Mouse (Mus musculus): ENCODE data around the gene 2510039O18Rik.

2510039O18Rik gene

DNA sequence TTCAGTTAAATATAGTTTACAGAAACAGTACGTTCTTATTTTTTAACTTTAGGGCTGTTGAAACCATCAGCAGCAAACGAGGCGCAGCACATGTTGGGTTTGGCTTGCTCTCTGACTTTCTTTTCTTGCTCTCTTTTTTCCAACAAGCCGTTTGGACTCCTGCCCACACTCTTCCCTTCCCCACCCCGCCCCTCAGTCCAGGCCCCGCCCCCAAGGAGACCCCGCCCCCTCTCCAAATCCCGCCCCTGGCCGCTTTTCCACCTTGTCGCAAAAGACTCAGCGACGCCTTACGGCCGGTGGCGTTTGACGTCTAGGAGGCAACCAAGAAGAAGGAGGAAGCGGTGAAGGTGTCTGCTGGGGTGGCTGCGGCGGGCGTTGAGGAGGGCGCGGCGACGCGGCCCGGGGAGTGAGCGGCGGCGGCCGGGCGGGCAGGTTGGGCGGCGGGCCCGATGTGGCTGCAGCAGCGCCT is at the start of gene 2510039O18Rik:
TSS of gene 2510039O18Rik (plus strand) at position 320 of the 469 bp plus-strand sequence.
- peak; percentile 81 to 84 for DNase-seq (ENCODE audit: low spot score in 2 of 2)

DNA sequence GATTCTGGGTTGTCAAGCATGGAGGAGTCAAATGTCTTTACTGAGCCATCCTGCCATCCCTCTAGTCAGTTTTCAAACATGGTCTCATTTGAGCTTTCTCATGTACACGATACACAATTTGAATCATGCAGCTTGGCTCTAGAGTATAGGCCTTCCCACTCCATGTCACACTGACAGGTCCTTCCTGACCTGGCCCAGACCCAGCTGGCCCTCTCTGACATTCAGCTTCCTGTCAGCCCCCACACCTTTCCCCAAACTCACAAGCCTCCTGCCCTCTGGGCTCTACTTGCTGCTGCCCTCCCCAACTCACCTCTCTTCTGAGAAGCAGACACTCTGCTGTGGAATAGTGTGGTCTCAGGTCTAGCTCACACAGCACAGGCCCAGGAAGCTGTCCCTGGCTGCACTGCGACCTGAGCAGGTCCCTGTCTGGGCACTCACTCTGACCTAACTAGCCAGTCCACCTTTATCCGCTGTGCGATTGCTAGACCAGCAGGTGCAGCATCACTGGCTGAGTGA is 44.8 kb upstream of the 2510039O18Rik start:
- DNase-seq (ENCODE audit: low spot score in 2 of 2): no peak

DNA sequence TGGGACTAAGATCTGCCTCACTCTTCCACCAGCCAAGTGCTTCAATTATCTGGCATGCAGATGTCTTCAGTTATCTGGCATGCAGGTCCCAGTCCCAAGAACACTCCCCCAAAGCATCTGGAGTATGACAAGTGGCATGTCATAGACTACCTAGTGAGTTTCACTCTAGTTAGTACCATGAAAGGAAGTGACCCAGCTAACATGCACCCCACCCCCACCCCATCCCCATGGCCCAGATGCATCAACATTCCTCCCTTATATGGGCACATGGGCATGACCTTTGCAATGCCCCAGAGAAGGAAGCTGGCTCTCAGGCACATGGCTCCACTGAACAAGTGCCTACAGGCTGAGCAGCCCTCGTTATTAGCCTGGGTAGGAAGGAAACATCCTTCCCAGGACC is 44.3 kb upstream of the 2510039O18Rik start:
- no peak for DNase-seq (ENCODE audit: low spot score in 2 of 2)

DNA sequence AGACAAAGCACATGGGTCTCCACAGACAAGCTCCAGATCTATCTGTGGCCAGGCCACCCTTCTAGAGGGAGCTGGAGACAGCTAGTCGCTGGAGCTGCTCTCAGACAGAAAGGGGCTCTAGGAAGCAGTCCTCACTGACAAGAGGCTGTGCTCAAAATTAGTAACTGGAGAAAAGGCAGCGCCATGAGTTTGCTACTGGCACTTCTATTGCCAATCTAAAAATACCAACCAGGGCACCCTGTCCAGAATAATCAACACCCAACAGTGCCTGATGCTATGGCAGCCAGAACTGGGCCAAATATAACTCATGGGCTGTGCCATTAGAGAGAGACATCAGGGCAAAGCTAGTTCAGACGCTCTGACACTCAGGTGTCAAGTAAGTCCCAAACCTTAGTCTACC is 43.3 kb upstream of the 2510039O18Rik start:
- DNase-seq (ENCODE audit: low spot score in 2 of 2): no peak

DNA sequence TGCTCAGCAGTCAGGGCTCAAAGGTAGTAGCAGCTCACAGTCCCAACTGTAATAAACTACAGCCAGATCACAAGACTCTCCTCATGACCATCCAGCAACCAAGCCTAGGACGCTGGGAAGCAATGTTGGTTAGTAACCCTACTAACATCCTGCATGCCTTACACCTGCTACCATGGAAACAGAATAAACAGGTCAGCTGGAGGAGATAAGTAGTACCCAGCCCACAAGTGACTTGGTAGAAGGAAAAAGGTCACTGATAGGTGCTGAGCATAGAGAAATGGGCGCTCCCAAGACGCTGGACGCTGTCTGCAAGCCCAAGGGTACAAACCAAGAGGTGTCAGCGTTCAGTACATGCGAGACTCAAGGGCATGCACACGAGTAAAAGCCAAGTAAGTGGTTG is 40.2 kb upstream of the 2510039O18Rik start:
- no peak for DNase-seq (ENCODE audit: low spot score in 2 of 2)

DNA sequence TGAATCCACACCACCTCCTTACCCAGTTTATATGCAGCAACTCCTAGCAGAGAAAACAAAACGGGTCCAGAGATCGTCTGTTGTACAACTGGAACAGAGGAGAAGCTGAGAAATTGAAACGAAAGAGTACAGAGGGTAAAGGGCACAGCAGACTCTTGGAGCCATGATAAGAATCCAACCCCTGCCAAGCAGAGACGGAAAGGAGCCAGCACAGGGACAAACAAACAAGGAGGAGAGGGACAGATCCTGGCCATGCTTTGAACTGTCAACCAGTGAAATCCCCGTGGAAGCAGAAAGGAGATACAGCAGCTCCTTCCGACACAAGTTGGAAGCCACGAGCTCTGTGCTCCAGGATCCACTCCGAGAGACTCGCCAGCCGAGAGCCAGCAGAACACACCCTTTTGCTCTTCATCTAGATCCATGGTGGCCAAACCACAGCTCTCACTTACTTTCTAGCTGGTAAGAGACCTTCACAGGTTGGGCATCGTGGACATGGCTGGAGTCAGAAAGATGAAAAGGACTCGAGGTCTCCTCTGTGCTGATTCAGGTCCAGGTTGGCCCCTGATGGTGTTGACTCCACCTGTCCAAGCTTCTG is 37.7 kb upstream of the 2510039O18Rik start:
- DNase-seq (ENCODE audit: low spot score in 2 of 2): no peak

DNA sequence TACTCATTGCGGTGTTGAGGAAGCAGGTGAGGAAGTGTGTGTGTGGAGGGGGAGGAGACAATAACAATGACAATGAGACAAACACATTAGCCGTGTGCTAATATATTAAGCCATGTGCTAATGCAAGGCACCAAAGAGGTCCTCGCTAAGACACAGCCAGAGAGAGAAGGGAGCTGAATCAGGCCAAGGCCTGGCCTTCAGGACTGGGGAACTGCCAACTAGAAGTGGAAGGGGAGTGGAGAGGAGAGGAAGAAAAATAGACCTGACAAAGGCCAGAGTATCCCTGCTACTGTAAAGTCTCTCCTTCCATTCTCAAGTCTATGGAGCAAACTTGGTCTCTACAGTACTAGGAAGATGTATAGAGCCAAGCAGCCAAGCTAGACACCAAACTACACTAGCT is 37.1 kb upstream of the 2510039O18Rik start:
- no peak for DNase-seq (ENCODE audit: low spot score in 2 of 2)

DNA sequence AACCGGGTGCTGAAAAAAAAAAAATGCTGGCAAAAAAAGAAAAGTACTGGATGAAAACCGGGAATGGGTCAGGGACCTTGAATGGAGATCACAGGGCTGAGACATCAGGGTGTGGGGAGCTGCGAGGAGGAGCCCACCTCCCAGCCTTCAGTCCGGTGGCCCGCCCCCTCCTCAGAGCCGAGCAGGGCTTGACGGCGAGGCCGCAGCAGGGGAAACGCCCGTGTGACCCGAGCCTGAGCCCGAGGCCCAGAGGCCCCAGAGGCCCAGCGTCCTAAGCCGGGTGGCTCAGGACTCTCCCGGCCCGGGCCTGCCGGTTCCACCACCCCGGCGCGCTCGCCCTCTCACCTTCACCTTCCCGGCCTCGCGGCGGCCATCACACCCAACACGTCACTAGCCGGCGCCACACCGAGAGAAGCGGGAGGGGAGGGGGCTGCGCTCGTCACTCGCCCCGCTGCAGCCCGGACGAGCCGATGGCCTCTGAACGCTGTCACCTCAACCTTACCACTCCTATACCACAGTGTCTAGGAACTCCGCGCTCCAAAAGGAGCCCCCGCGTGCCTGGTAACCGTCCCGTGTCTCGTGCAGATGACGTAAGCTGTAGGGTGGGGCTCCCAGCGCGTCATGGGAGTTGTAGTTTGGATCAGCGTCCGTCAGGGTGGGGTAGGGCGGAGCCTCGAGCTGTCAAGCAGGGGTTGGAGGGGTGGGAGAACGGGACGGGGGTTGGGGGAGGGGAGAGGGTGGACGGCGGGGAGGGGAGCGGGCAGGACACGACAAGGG is 36.2 kb upstream of the 2510039O18Rik start, which contains the start of gene Mfn2:
TSS of gene Mfn2 (minus strand) at position 392 of the 777 bp plus-strand sequence.
- DNase-seq (ENCODE audit: low spot score in 2 of 2): peak; percentile 87 to 88

DNA sequence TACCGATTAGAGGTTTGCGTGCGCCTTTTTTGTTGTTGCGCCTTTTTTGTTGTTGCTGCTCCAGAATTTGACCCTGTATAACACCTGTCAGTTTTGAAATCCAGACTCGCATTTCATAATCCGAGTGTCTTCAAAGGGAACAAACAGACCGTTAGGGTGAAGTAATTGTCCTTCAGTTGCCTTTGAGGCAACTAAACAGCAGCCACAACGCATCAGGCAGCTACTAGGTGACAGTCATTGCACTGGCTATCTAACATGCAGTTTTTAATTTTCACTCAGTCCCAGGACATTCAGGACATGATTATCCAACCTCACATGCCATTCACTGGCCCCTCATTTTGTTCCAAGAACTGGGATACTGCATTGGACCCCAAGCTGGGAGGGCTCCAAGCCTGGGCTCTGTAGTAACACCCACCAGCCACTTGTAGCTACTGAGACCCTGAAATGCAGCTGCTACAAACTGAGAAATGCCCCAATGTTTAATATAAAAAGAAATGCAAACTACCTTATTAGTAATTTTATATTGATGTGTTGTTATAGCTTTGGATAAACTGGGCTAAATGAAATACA is 35.5 kb upstream of the 2510039O18Rik start:
- DNase-seq (ENCODE audit: low spot score in 2 of 2): peak in 1 of 2 experiments; percentile 1

DNA sequence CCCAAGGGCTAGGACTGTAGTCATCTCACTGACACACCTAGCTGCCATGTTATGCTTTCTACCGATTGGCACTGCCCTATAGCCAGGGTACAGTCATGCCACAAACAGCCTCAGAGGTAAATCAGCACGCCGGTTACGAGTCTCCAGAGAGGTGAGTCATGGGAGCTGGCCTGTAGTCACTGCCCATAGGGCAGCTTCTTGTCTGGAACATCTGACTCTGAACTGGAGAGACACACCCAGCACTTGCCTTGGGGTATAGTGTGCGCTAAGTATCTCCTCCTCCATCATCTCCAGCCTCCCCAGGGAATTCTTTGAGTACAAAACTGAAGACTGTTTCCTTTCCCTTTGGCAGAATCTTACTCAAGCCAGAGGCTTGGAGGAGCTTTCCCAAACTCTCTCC is 34.5 kb upstream of the 2510039O18Rik start:
- no peak for DNase-seq (ENCODE audit: low spot score in 2 of 2)

DNA sequence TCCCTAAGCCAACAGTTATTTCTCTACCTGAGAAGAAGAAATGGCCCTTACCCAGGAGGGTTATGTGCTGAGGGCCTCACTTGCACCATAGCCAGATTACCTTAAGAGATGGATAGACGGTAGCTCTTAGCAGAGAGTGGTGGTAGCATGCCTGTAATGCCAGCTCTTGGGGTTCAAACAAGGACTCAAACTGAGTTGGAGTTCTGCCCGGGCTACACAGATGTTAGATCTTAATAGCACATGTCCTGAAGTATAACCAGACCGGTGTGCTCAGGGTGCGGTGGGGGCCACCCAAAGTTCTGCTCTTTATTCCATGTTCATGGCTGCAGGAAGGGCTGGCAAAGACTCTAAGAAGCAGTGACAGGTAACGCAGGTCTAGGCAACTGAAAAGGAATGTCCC is 31.2 kb upstream of the 2510039O18Rik start:
- no peak for DNase-seq (ENCODE audit: low spot score in 2 of 2)

DNA sequence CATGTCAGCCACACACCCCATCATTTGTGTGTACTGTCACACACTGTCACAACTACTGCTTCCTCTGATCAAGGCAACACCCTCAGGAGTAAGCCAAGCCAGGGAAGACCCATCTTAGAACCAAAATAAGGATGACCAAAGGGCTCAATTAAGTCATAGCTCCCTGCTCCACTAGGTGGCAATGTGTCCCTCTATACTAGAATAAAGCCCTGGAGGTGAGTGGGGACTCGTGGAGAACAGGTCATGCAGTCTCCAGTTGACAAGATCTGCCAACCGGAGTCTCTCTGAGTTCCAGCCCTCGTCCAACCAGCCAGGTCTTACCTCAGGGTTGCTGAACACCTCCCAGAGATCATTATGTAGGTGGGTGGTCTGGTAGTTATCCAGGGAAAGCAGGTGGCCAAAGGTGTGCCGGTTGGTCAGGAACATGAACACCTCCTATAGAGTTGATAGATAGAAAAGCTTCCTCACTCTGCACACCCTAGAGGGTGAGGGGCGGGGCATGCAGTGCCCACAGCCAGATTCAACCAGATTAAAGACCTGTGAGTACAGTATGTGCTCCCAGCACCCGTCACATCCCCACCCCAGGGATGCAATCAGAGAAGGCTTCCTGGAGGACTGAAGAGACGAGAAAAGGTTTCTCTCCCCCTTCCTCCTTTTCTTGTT is 22.1 kb upstream of the 2510039O18Rik start:
- DNase-seq (ENCODE audit: low spot score in 2 of 2): peak; percentile 26 to 31

DNA sequence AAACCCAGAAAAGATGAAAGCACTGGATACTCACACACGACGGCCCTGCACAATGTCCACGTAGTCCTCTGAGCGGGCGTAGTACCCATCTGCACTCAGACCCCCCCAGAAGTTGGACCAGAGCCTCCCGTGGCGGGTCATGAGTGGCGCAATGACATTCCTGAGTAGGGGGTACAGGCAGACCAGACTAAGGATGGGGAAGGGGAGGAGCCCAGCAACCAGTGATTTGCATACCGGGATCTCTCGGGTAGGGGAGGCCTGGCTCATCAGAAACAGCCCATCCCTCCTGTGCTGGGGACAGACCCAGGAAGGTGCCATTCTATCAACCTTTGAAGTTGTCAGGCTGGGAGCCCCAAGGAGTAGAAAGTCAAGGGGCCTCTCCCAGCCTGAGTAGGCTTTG is 19.7 kb upstream of the 2510039O18Rik start:
- no peak for DNase-seq (ENCODE audit: low spot score in 2 of 2)

DNA sequence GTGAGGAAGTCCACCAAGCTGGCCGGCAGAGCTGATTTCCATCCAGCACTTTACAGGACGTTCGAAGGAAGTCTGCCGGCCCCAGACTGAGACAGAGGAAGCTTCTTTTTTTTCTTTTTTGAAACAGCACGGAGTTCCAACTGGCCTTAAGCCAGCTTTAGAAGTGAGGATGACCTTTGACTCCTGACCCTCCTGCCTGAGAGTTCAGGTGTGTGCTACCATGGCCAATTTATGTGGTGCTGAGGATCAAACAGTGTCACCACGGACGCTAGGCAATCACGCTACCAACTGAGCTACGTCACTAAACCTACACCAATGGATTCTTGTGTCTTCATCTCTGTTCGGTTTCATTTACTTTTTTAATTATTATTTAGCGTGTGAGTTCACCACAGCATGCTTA is 18.4 kb upstream of the 2510039O18Rik start:
- DNase-seq (ENCODE audit: low spot score in 2 of 2): no peak

DNA sequence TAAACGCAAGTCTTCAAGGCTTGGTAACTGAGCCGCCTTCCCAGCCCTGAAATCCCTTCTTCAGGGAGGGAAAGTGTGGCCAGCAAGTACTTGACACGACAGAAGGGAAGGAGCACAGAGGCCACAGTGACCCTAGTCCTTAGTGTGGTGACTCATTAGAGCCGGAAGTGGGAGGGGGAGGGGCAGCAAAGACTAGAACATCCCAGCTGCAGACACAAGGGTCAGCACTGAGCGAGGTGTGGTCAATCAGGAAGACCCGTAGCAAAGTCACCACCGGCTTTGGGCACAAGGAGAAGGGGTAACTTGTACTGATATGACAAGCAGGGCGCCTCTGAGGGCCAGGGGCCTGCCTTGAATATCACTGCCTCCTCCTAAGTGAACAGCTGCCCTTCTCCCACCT is 13.0 kb upstream of the 2510039O18Rik start:
- peak; percentile 37 to 47 for DNase-seq (ENCODE audit: low spot score in 2 of 2)

DNA sequence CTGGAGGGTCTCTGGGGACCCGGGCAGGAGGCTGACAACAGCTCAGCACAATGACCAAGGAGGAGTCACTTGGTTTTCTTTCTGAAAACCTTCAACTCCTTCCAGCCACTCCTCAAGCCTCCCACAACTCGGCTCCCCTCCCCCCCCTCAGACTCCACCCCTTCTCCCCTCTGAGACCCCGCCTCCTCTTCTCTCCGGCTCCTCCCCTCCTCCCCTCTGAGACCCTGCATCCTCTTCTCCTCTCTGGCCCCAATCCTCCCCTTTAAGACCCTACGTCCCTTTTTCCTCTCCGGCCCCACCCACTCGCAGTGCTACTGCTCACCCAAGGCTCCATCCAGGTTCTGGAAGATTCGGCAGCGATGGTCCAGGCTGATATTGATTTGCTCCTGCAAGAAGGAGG is 12.6 kb upstream of the 2510039O18Rik start:
- DNase-seq (ENCODE audit: low spot score in 2 of 2): no peak

DNA sequence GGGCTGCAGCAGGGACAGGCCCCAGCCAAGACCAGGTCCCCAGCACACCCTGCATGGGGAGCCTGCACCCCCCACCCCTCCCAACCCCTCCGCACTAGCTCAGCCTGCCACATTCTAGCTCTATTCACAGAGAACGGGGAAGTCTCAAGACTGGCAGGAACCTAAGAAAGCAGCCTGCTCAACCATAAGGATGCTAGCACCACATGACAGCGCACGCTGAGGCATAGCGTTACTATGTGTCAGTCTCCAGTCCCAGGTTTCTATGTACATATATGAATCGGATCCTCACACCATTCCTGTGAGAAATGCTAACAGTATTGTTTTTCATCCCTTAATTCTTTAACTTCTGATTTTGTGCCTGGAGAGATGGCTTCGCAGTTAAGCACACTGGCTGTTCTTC is 12.2 kb upstream of the 2510039O18Rik start:
- DNase-seq (ENCODE audit: low spot score in 2 of 2): no peak

DNA sequence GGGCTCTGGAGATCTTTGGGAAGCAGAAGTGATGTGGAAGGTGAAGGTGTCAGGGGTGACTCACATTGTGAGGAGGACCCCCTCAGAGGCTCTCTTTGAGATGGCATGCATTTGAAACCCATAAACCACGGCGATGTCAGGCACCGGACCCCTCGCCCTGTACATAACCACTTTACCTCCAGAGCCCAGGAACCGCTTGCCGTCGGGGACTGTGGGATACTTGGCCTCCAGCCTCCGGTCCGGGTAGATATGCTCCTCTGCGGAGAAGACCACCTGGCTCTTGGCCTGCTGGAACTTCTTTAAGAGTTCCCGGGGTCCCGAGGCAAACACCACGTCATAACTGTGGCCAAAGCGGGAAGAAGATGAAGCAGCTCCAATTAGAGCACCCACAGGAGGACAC is 9.7 kb upstream of the 2510039O18Rik start:
- DNase-seq (ENCODE audit: low spot score in 2 of 2): no peak

DNA sequence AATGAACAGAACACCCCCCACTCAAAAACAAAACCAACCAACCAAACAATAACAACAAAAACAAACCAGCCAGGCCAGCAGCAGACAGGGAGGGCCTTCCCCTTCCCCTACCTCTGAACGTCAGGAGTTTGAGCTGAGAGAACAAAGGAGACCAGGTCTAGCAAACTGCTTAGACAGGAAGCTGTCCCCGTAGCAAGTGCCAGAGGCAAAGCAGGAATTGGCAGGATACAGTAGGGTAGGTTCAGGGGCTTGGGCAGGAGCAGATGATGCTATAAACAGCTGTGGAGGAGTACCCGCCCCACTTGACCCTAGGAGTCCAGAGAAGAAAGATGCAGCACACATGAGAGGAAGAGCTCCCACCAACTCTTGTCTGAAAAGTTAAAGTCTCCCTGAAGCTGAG is 6.6 kb upstream of the 2510039O18Rik start:
- DNase-seq (ENCODE audit: low spot score in 2 of 2): no peak

DNA sequence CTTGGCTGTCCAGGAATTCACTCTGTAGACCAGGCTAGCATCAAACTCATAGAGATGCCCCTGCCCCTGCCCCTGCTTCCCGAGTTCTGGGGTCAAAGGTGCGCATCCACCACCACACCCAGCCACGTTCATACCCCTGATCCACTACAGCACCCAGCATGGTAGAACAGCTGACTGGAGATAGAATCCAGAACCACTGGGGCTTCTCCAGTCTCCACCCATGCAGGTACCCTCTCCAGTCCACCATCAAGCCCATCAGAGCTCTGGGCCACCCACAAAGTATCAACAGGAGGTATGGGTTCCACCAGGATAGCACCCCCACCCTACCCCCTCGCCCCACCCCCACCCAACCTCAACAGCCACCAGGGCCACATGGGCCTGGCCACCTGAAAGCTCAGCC is 6.1 kb upstream of the 2510039O18Rik start:
- no peak for DNase-seq (ENCODE audit: low spot score in 2 of 2)

DNA sequence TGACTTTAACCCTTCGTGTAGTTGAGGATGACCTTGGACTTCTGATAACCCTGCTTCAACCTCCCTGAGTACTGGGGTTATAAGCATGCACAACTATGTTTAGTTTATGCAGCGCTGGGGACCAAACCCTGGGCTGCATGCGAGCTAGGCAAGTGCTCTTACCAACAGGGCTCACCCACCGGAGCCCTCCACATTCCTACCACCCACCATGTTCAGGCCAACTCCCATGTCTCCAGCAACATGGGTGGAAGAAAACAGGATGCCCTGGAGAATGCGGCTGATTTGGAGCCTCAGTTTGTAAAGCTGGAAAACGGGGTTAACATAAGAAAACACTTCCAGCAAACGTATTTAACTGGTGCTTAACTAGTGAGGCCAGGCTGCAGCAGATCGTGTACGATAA is 4.8 kb upstream of the 2510039O18Rik start:
- no peak for DNase-seq (ENCODE audit: low spot score in 2 of 2)

DNA sequence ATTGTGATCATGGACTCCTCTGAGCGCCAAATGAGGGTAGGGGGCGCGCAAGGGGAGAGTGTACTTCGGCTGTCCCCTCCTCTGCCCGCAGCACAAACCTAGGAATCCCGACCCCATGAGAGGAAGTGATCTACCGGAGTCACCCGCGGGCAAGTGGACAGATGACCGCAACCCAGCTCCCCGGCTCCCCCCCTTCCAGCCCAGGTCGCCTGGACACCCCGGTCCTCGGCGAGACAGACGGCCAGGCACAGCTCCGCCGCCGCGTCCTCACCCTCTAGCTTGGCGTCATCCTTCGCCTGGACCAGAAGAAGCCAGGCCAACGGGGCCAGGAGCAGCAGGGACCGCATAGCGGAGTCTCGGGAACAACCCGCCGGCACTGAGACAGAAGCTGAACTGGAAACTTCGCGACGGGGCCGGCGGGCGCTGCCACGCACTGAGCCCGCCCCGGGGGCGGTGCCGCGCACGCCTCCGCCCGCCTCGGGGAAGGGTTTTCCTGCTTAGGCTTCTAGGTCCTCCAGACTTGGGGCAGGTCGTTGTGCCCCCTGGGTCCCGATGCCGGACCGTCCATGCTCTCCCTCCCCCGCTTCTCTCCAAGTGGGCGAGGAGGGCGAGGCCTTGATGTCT is 4.3 kb upstream of the 2510039O18Rik start, which contains the start of gene Plod1:
TSS of gene Plod1 (minus strand) at position 437 of the 624 bp plus-strand sequence.
- DNase-seq (ENCODE audit: low spot score in 2 of 2): peak; percentile 39 to 53
